Mouse (Mus musculus): ENCODE data around the gene Pald1. TPM values are rescaled to one million over a fixed set of nuclear protein-coding genes. Genes with fewer than 3 reads are reported as not detected.

Gene Pald1
- polyA plus RNA-seq, 1 experiment from 2014 or later = 5.7 TPM

- Histone ChIP-seq H3K27me3 (ENCODE audit: control insufficient read depth, insufficient read depth, low read length) (no peaks in the 10 kb centered on the region; the same call in 1 of the 2 replicates), H3K9me3 (ENCODE audit: control insufficient read depth, low read length) (no peaks in the 10 kb centered on the region), H3K4me2 (replicated peaks; ENCODE audit: low read depth) (peak overlapping the region; percentile 83), H3K4me3 (ENCODE audit: low read depth, low read length) (peak overlapping the region; percentile 54; the same call in 1 of the 2 replicates), H3K4me1 (replicated peaks; ENCODE audit: control insufficient read depth, insufficient read depth) (peaks cover 2% of the 10 kb centered on the region; the same call in 1 of the 2 replicates), H3K36me3 (ENCODE audit: control insufficient read depth, insufficient read depth, low read length) (no peaks in the 10 kb centered on the region), H3K27ac (replicated peaks) (peak overlapping the region; percentile 80), H3K9ac (ENCODE audit: low read length) (peak overlapping the region; percentile 76; the same call in 1 of the 2 replicates)
- WGBS = 46% methylated on average over 7 of the region's 7 CpGs
- TF ChIP-seq EP300 (optimal IDR thresholded peaks at IDR 0.05) (no peak), CTCF (IDR thresholded peaks at IDR 0.05; ENCODE audit: low read depth) (no peak)
- ATAC-seq (ENCODE audit: low FRiP score, low TSS enrichment) (no peak), DNase-seq (ENCODE audit: low spot score) (no peak)
Measured at GRCm38 (mm10) chr10:61273844-61274215, 109.5 kb downstream of the Pald1 start.

- 1% methylated on average over 53 of the region's 75 CpGs for WGBS
- peak within 1 kb of the TSS; percentile 80 for H3K27ac ChIP-seq (replicated peaks)
Measured at GRCm38 (mm10) chr10:61273081-61273843, 110.1 kb downstream of the Pald1 start, which contains the start of gene Adamts14. Gene Adamts14, minus strand, starts transcription at chr10:61273438.

GRCm38 (mm10) chr10:61272631-61273030, 110.7 kb downstream of the Pald1 start:
- H3K27ac ChIP-seq (replicated peaks) = peak overlapping the region; percentile 80
- no peaks in the 10 kb centered on the region for H3K9me3 ChIP-seq (ENCODE audit: control insufficient read depth, low read length)
- peaks cover 2% of the 10 kb centered on the region; the same call in 1 of the 2 replicates for H3K4me1 ChIP-seq (replicated peaks; ENCODE audit: control insufficient read depth, insufficient read depth)
- DNase-seq (ENCODE audit: low spot score) = no peak
- H3K4me3 ChIP-seq (ENCODE audit: low read depth, low read length) = peak overlapping the region; percentile 54
- ATAC-seq (ENCODE audit: low FRiP score, low TSS enrichment) = no peak
- WGBS = 47% methylated on average over 5 of the region's 5 CpGs
- peak overlapping the region; percentile 83 for H3K4me2 ChIP-seq (replicated peaks; ENCODE audit: low read depth)
- TF ChIP-seq CTCF (IDR thresholded peaks at IDR 0.05; ENCODE audit: low read depth) = no peak
- no peak for TF ChIP-seq EP300 (optimal IDR thresholded peaks at IDR 0.05)
- H3K27me3 ChIP-seq (ENCODE audit: control insufficient read depth, insufficient read depth, low read length) = no peaks in the 10 kb centered on the region; the same call in 1 of the 2 replicates
- H3K36me3 ChIP-seq (ENCODE audit: control insufficient read depth, insufficient read depth, low read length) = no peaks in the 10 kb centered on the region
- H3K9ac ChIP-seq (ENCODE audit: low read length) = peak overlapping the region; percentile 76

More at GRCm38 (mm10) chr10:61273081-61273843, 110.1 kb downstream of the Pald1 start, which contains the start of gene Adamts14:
- H3K36me3 ChIP-seq (ENCODE audit: control insufficient read depth, insufficient read depth, low read length) = no peaks in the 10 kb centered on the region
- no peaks in the 10 kb centered on the region for H3K9me3 ChIP-seq (ENCODE audit: control insufficient read depth, low read length)
- peak; percentile 41; the same call in 1 of the 2 replicates for ATAC-seq (ENCODE audit: low FRiP score, low TSS enrichment)
- no peaks in the 10 kb centered on the region; the same call in 1 of the 2 replicates for H3K27me3 ChIP-seq (ENCODE audit: control insufficient read depth, insufficient read depth, low read length)
- H3K4me3 ChIP-seq (ENCODE audit: low read depth, low read length) = peak within 1 kb of the TSS; percentile 54
- peak within 1 kb of the TSS; percentile 76 for H3K9ac ChIP-seq (ENCODE audit: low read length)
- peak; percentile 49 for DNase-seq (ENCODE audit: low spot score)
- H3K4me1 ChIP-seq (replicated peaks; ENCODE audit: control insufficient read depth, insufficient read depth) = peaks cover 2% of the 10 kb centered on the region; the same call in 1 of the 2 replicates
- H3K4me2 ChIP-seq (replicated peaks; ENCODE audit: low read depth) = peak within 1 kb of the TSS; percentile 83
- peak; percentile 44; the same call in 1 of the 2 replicates for TF ChIP-seq CTCF (IDR thresholded peaks at IDR 0.05; ENCODE audit: low read depth)
- no peak for TF ChIP-seq EP300 (optimal IDR thresholded peaks at IDR 0.05)

GRCm38 (mm10) chr10:61272089-61272626, 111.2 kb downstream of the Pald1 start:
- Histone ChIP-seq H3K4me3 (ENCODE audit: low read depth, low read length) (peak overlapping the region; percentile 54), H3K9me3 (ENCODE audit: control insufficient read depth, low read length) (no peaks in the 10 kb centered on the region), H3K27me3 (ENCODE audit: control insufficient read depth, insufficient read depth, low read length) (no peaks in the 10 kb centered on the region; the same call in 1 of the 2 replicates), H3K4me1 (replicated peaks; ENCODE audit: control insufficient read depth, insufficient read depth) (peaks cover 2% of the 10 kb centered on the region; the same call in 1 of the 2 replicates), H3K27ac (replicated peaks) (peak overlapping the region; percentile 80; the same call in 1 of the 2 replicates), H3K9ac (ENCODE audit: low read length) (peak overlapping the region; percentile 76; the same call in 1 of the 2 replicates), H3K36me3 (ENCODE audit: control insufficient read depth, insufficient read depth, low read length) (no peaks in the 10 kb centered on the region), H3K4me2 (replicated peaks; ENCODE audit: low read depth) (peak overlapping the region; percentile 83)
- WGBS = 44% methylated on average over 8 of the region's 8 CpGs
- ATAC-seq (ENCODE audit: low FRiP score, low TSS enrichment) (no peak), DNase-seq (ENCODE audit: low spot score) (no peak)
- TF ChIP-seq CTCF (IDR thresholded peaks at IDR 0.05; ENCODE audit: low read depth) (no peak), EP300 (optimal IDR thresholded peaks at IDR 0.05) (no peak)

Other genes starting within 250 kb of the Pald1 start
- gene Sgpl1, start 235.8 kb downstream of the Pald1 start, polyA plus RNA-seq (2015; fragmentation: Nextera tagmentation; extraction: Ambion mirVana) = 25.0 and 26.6 TPM in 2 replicates
- 0.29 and 0.30 TPM in 2 replicates for gene Tbata, start 211.6 kb downstream of the Pald1 start, polyA plus RNA-seq (2015; fragmentation: Nextera tagmentation; extraction: Ambion mirVana)
- 1.1 TPM in 2 replicates for gene Adamts14, start 110.1 kb downstream of the Pald1 start, polyA plus RNA-seq (2015; fragmentation: Nextera tagmentation; extraction: Ambion mirVana)
- gene Prf1, start 85.7 kb downstream of the Pald1 start, polyA plus RNA-seq (2015; fragmentation: Nextera tagmentation; extraction: Ambion mirVana) = 0.05 TPM in 1 of 2 replicates, not detected in the other
- 0.05 TPM in 1 of 2 replicates, not detected in the other for gene Nodal, start 34.4 kb upstream of the Pald1 start, polyA plus RNA-seq (2015; fragmentation: Nextera tagmentation; extraction: Ambion mirVana)
- gene Eif4ebp2, start 69.1 kb upstream of the Pald1 start, polyA plus RNA-seq (2015; fragmentation: Nextera tagmentation; extraction: Ambion mirVana) = 41.5 and 47.7 TPM in 2 replicates
- 6.7 and 7.3 TPM in 2 replicates for gene Lrrc20, start 92.3 kb upstream of the Pald1 start, polyA plus RNA-seq (2015; fragmentation: Nextera tagmentation; extraction: Ambion mirVana)
- gene Npffr1, start 212.0 kb upstream of the Pald1 start, polyA plus RNA-seq (2015; fragmentation: Nextera tagmentation; extraction: Ambion mirVana) = 0.07 and 0.08 TPM in 2 replicates

All from stomach, postnatal 0 days (tissue).